Mouse (Mus musculus) stomach, embryonic 16.5 days (tissue): ENCODE measurements around the gene Ttc19. TPM values are rescaled to one million over a fixed set of nuclear protein-coding genes. Genes with fewer than 3 reads are reported as not detected.
A peak's percentile ranks its signal among the peaks of the same experiment; 100 is the strongest.

Experiments used
- ATAC-seq: fragments of 200-750 bp; cut with Nextera tagmentation; 2 replicates; pipeline ENCODE4 v1.8.0; 2017; ENCODE audit warnings: moderate number of reproducible peaks, moderate TSS enrichment; ENCODE audit not compliant: insufficient read depth, low FRiP score
- H3K27ac ChIP-seq: fragments of 300-500 bp; sonication (generic); 2 replicates; pipeline ENCODE4 v1.5.1; 2014; ENCODE audit warnings: low read length
- H3K27me3 ChIP-seq: fragments of 300-500 bp; sonication (generic); 2 replicates; pipeline ENCODE4 v1.6.1; 2014; ENCODE audit warnings: low read length, control low read depth, mixed read lengths; ENCODE audit not compliant: control insufficient read depth, insufficient read depth
- H3K36me3 ChIP-seq: fragments of 300-500 bp; sonication (generic); 2 replicates; pipeline ENCODE4 v1.6.1; 2014; ENCODE audit warnings: low read length; ENCODE audit not compliant: control insufficient read depth, insufficient read depth
- H3K4me1 ChIP-seq: fragments of 300-500 bp; sonication (generic); 2 replicates; pipeline ENCODE4 v1.6.1; 2014; ENCODE audit warnings: low read length, control low read depth, mixed read lengths; ENCODE audit not compliant: control insufficient read depth, insufficient read depth
- H3K4me2 ChIP-seq: fragments of 300-500 bp; sonication (generic); 2 replicates; pipeline ENCODE4 v1.6.1; 2014; ENCODE audit warnings: low read depth, low read length, mixed read lengths
- H3K4me3 ChIP-seq: fragments of 300-500 bp; sonication (generic); replicated peaks from 2 replicates; pipeline ENCODE4 v1.5.1; 2014; ENCODE audit warnings: mild to moderate bottlenecking, low read length
- H3K9ac ChIP-seq: fragments of 300-500 bp; sonication (generic); 2 replicates; pipeline ENCODE4 v1.6.1; 2014; ENCODE audit warnings: low read length
- H3K9me3 ChIP-seq: fragments of 300-500 bp; sonication (generic); replicated peaks from 2 replicates; pipeline ENCODE4 v1.6.1; 2016; ENCODE audit warnings: low read length, control low read depth; ENCODE audit not compliant: control insufficient read depth
- WGBS: fragments of 180-500 bp; shearing (Covaris S2); extraction: QIAGEN DNeasy Blood & Tissue Kit; methylation state at CpG from one replicate; pipeline ENCODE4 v1.1.7; 2014; 5-methylcytosine and 5-hydroxymethylcytosine counted together
- polyA plus RNA-seq: library from polyadenylated mRNA; unstranded; fragments of >200 nt; fragmentation: Nextera tagmentation; extraction: Ambion mirVana; gene quantifications from 2 replicates; pipeline ENCODE4 v1.2.1, GENCODE M21; 2015

The Ttc19 gene
- polyA plus RNA-seq = 14.6 and 14.9 TPM in 2 replicates

- peak; percentile 96 for ATAC-seq
- Histone ChIP-seq H3K27ac (peak within 1 kb of the TSS; percentile 93), H3K27me3 (no peaks in the 10 kb centered on the region), H3K9me3 (no peaks in the 10 kb centered on the region), H3K4me2 (peak within 1 kb of the TSS; percentile 74), H3K36me3 (no peaks in the 10 kb centered on the region; the same call in 1 of the 2 replicates), H3K4me1 (peaks cover 7% of the 10 kb centered on the region; the same call in 1 of the 2 replicates), H3K4me3 (peak within 1 kb of the TSS; percentile 87), H3K9ac (peak within 1 kb of the TSS; percentile 86)
- under 1% methylated on average over 68 of the region's 68 CpGs for WGBS
Observed at GRCm38 (mm10) chr11:62280675-62281600, at the start of gene Ttc19, which contains the start of gene Zswim7. Gene Ttc19, plus strand, starts transcription at chr11:62281473. Gene Zswim7, minus strand, starts transcription at chr11:62281375.

GRCm38 (mm10) chr11:62240631-62241261 is 40.5 kb upstream of the Ttc19 start:
- H3K4me3 ChIP-seq = no peak overlapping the region
- H3K36me3 ChIP-seq = no peaks in the 10 kb centered on the region
- H3K4me2 ChIP-seq = no peak overlapping the region
- no peaks in the 10 kb centered on the region for H3K4me1 ChIP-seq
- no peak overlapping the region for H3K9ac ChIP-seq
- no peaks in the 10 kb centered on the region for H3K9me3 ChIP-seq
- no peak overlapping the region for H3K27ac ChIP-seq
- 49% methylated on average over 12 of the region's 12 CpGs for WGBS
- no peaks in the 10 kb centered on the region for H3K27me3 ChIP-seq
- peak; percentile 61; the same call in 1 of the 2 replicates for ATAC-seq

GRCm38 (mm10) chr11:62243871-62244270 is 37.4 kb upstream of the Ttc19 start:
- Histone ChIP-seq H3K9me3 (no peaks in the 10 kb centered on the region), H3K9ac (no peak overlapping the region)
- 71% methylated on average over 8 of the region's 8 CpGs for WGBS

GRCm38 (mm10) chr11:62244471-62244870 is 36.8 kb upstream of the Ttc19 start:
- Histone ChIP-seq H3K27me3 (no peaks in the 10 kb centered on the region), H3K4me2 (no peak overlapping the region)
- WGBS = 81% methylated on average over 4 of the region's 4 CpGs

More at GRCm38 (mm10) chr11:62243871-62244270, 37.4 kb upstream of the Ttc19 start:
- Histone ChIP-seq H3K4me2 (no peak overlapping the region), H3K27me3 (no peaks in the 10 kb centered on the region), H3K4me1 (peaks cover 3% of the 10 kb centered on the region; the same call in 1 of the 2 replicates), H3K27ac (no peak overlapping the region), H3K4me3 (no peak overlapping the region), H3K36me3 (no peaks in the 10 kb centered on the region)
- no peak for ATAC-seq

GRCm38 (mm10) chr11:62247759-62248400 is 33.4 kb upstream of the Ttc19 start:
- peaks cover 8% of the 10 kb centered on the region; the same call in 1 of the 2 replicates for H3K27me3 ChIP-seq
- H3K4me3 ChIP-seq = peak overlapping the region; percentile 54
- no peaks in the 10 kb centered on the region for H3K9me3 ChIP-seq
- 37% methylated on average over 18 of the region's 18 CpGs for WGBS
- H3K27ac ChIP-seq = no peak overlapping the region
- H3K4me1 ChIP-seq = peaks cover 16% of the 10 kb centered on the region; the same call in 1 of the 2 replicates
- ATAC-seq = no peak
- no peaks in the 10 kb centered on the region for H3K36me3 ChIP-seq
- H3K9ac ChIP-seq = peak overlapping the region; percentile 66
- peak overlapping the region; percentile 99 for H3K4me2 ChIP-seq

More at GRCm38 (mm10) chr11:62244471-62244870, 36.8 kb upstream of the Ttc19 start:
- Histone ChIP-seq H3K4me1 (peaks cover 3% of the 10 kb centered on the region; the same call in 1 of the 2 replicates), H3K9me3 (no peaks in the 10 kb centered on the region), H3K36me3 (no peaks in the 10 kb centered on the region), H3K27ac (no peak overlapping the region), H3K9ac (no peak overlapping the region), H3K4me3 (no peak overlapping the region)
- ATAC-seq = no peak

GRCm38 (mm10) chr11:62248401-62249244 is 32.6 kb upstream of the Ttc19 start, which contains the start of gene Adora2b:
Gene Adora2b, plus strand, starts transcription at chr11:62248984.
- Histone ChIP-seq H3K9ac (peak within 1 kb of the TSS; percentile 66), H3K27me3 (peaks cover 8% of the 10 kb centered on the region; the same call in 1 of the 2 replicates), H3K4me1 (peaks cover 16% of the 10 kb centered on the region; the same call in 1 of the 2 replicates), H3K27ac (no peak within 1 kb of the TSS), H3K36me3 (no peaks in the 10 kb centered on the region), H3K9me3 (no peaks in the 10 kb centered on the region), H3K4me2 (peak within 1 kb of the TSS; percentile 99), H3K4me3 (peak within 1 kb of the TSS; percentile 54)
- WGBS = under 1% methylated on average over 69 of the region's 69 CpGs
- peak; percentile 87 for ATAC-seq

GRCm38 (mm10) chr11:62249266-62250037 is 31.8 kb upstream of the Ttc19 start:
- no peaks in the 10 kb centered on the region for H3K9me3 ChIP-seq
- peak; percentile 12; the same call in 1 of the 2 replicates for ATAC-seq
- peak overlapping the region; percentile 99 for H3K4me2 ChIP-seq
- peaks cover 8% of the 10 kb centered on the region; the same call in 1 of the 2 replicates for H3K27me3 ChIP-seq
- no peaks in the 10 kb centered on the region for H3K36me3 ChIP-seq
- H3K27ac ChIP-seq = no peak overlapping the region
- H3K4me1 ChIP-seq = peaks cover 16% of the 10 kb centered on the region; the same call in 1 of the 2 replicates
- H3K4me3 ChIP-seq = peak overlapping the region; percentile 54
- peak overlapping the region; percentile 66 for H3K9ac ChIP-seq
- WGBS = 6% methylated on average over 35 of the region's 35 CpGs
